9 mouse cellular contexts compared by ENCODE assay signal in genomic region chr10:96646867-96647462, GRCm38 (mm10). TPM values are rescaled to one million over a fixed set of nuclear protein-coding genes. Genes with fewer than 3 reads are reported as not detected.
DNase-seq lines count a peak whose midpoint lies in the region; ATAC-seq lines count a peak whose summit lies in the region.
"Had no signal": no experiment of that assay in that cellular context is flagged by ENCODE, and none has a peak within 500 bp of the region (broad histone marks: within the 10 kb centered on the region; RNA-seq: fewer than 3 reads in every experiment).

No protein-coding gene starts in this region.

- H3K27ac ChIP-seq in forebrain, embryonic 16.5 days (ENCODE audit: low read length): peak overlapping the region; percentile 43
- peak overlapping the region; percentile 64; the same call in 1 of the 2 replicates for H3K27ac ChIP-seq in limb, embryonic 12.5 days

- no peak overlapping the region for H3K4me3 ChIP-seq in forebrain, embryonic 16.5 days (replicated peaks; ENCODE audit: low read length)
- peak overlapping the region; percentile 5; the same call in 1 of the 2 replicates for H3K4me3 ChIP-seq in limb, embryonic 12.5 days (replicated peaks)

- intact Hi-C loops in left cerebral cortex, postnatal 4 days (cut with DNase I): no loop called here
- intact Hi-C loops in left cerebral cortex, postnatal 10 days (cut with DNase I): no loop called here

- no peaks in the 10 kb centered on the region for H3K9me3 ChIP-seq in forebrain, embryonic 16.5 days (ENCODE audit: control insufficient read depth, low read length)
- no peaks in the 10 kb centered on the region for H3K9me3 ChIP-seq in limb, embryonic 12.5 days

- H3K27me3 ChIP-seq in forebrain, embryonic 16.5 days (replicated peaks; ENCODE audit: control insufficient read depth, insufficient read depth, low read length): no peaks in the 10 kb centered on the region
- H3K27me3 ChIP-seq in limb, embryonic 12.5 days: no peaks in the 10 kb centered on the region

- H3K36me3 ChIP-seq in forebrain, embryonic 16.5 days (ENCODE audit: control insufficient read depth, insufficient read depth): no peaks in the 10 kb centered on the region
- H3K36me3 ChIP-seq in limb, embryonic 12.5 days: no peaks in the 10 kb centered on the region

- ATAC-seq in forebrain, embryonic 16.5 days: peak; percentile 46
- peak; percentile 52; the same call in 1 of the 2 replicates for ATAC-seq in limb, embryonic 12.5 days (ENCODE audit: insufficient number of reproducible peaks, insufficient read depth, low FRiP score, low TSS enrichment, low read depth)

- peaks cover 17% of the 10 kb centered on the region for H3K4me1 ChIP-seq in forebrain, embryonic 16.5 days (replicated peaks; ENCODE audit: control insufficient read depth, insufficient read depth, low read length)
- peaks cover 15% of the 10 kb centered on the region for H3K4me1 ChIP-seq in limb, embryonic 12.5 days (replicated peaks)

- no peak overlapping the region; the same call in 1 of the 2 replicates for H3K9ac ChIP-seq in forebrain, embryonic 16.5 days (replicated peaks; ENCODE audit: low read depth, low read length)
- no peak overlapping the region for H3K9ac ChIP-seq in limb, embryonic 12.5 days (replicated peaks)

- DNase-seq in left cerebral cortex, postnatal 4 days: peak; percentile 18
- no peak for DNase-seq in left cerebral cortex, postnatal 10 days (ENCODE audit: extremely low spot score in 1 of 2, low spot score in 2 of 2)
- peak; percentile 86 for DNase-seq in retina, embryonic 14.5 days (ENCODE audit: low spot score)
- DNase-seq in right cerebral cortex, postnatal 4 days: no peak
- DNase-seq in lung, adult 18-20 months: no peak
- no peak for DNase-seq in spleen, adult 12 weeks (ENCODE audit: low spot score)
- DNase-seq: kidney, adult 9 months had no signal

- 32% methylated on average over 5 of the region's 5 CpGs for WGBS in forebrain, embryonic 16.5 days
- WGBS in limb, embryonic 12.5 days: 34% methylated on average over 5 of the region's 5 CpGs

- peak overlapping the region; percentile 27 for H3K4me2 ChIP-seq in forebrain, embryonic 16.5 days (ENCODE audit: low read length)
- peak overlapping the region; percentile 40 for H3K4me2 ChIP-seq in limb, embryonic 12.5 days

RNA-seq across cellular contexts. Expression of gene Btg1, which starts 30.2 kb away (rescaled TPM):
- total RNA-seq in left cerebral cortex, postnatal 4 days (2021): 10 to 100 TPM; 46.8 to 48.7 TPM
- 10 to 100 TPM; 33.1 to 33.2 TPM for total RNA-seq in left cerebral cortex, postnatal 10 days (2021)
- 56.8 and 65.7 TPM in 2 replicates for polyA plus RNA-seq in forebrain, embryonic 16.5 days (2015; fragmentation: Nextera tagmentation; extraction: Ambion mirVana)
- polyA plus RNA-seq in limb, embryonic 12.5 days (2016; fragmentation: Nextera tagmentation; extraction: Ambion mirVana): 59.8 and 70.7 TPM in 2 replicates

Comparison
In these comparisons a context has a peak if more than half of its experiments do, and no peak if none do; other contexts are left out.
1. DNase-seq: peak in left cerebral cortex, postnatal 4 days (single experiment) and retina, embryonic 14.5 days (single experiment); none in left cerebral cortex, postnatal 10 days (0 of 2), right cerebral cortex, postnatal 4 days (single experiment), lung, adult 18-20 months (0 of 2) and spleen, adult 12 weeks (single experiment).